Mouse (Mus musculus) liver, embryonic 12.5 days (tissue): ENCODE results near the gene Notch1. TPM values are rescaled to one million over a fixed set of nuclear protein-coding genes. Genes with fewer than 3 reads are reported as not detected.
A peak's percentile ranks its signal among the peaks of the same experiment; 100 is the strongest.

ENCODE experiments used
- ATAC-seq: fragments of 200-750 bp; cut with Nextera tagmentation; 2 replicates; pipeline ENCODE4 v1.8.0; 2017; ENCODE audit warnings: moderate number of reproducible peaks, mild to moderate bottlenecking, moderate library complexity
- H3K27ac ChIP-seq: fragments of 300-500 bp; sonication (generic); 2 replicates; pipeline ENCODE4 v1.5.1; 2016; ENCODE audit warnings: mild to moderate bottlenecking
- H3K27me3 ChIP-seq: fragments of 300-500 bp; sonication (generic); replicated peaks from 2 replicates; pipeline ENCODE4 v1.6.1; 2016; ENCODE audit warnings: mild to moderate bottlenecking, moderate library complexity
- H3K36me3 ChIP-seq: fragments of 300-500 bp; sonication (generic); 2 replicates; pipeline ENCODE4 v1.6.1; 2016; ENCODE audit warnings: mild to moderate bottlenecking, moderate library complexity
- H3K4me1 ChIP-seq: fragments of 300-500 bp; sonication (generic); 2 replicates; pipeline ENCODE4 v1.6.1; 2016
- H3K4me2 ChIP-seq: fragments of 300-500 bp; sonication (generic); 2 replicates; pipeline ENCODE4 v1.6.1; 2016; ENCODE audit warnings: mild to moderate bottlenecking, moderate library complexity
- H3K4me3 ChIP-seq: fragments of 300-500 bp; sonication (generic); 2 replicates; pipeline ENCODE4 v1.5.1; 2016; ENCODE audit warnings: mild to moderate bottlenecking, moderate library complexity
- H3K9ac ChIP-seq: fragments of 300-500 bp; sonication (generic); 2 replicates; pipeline ENCODE4 v1.6.1; 2016; ENCODE audit warnings: mild to moderate bottlenecking, moderate library complexity
- H3K9me3 ChIP-seq: fragments of 300-500 bp; sonication (generic); replicated peaks from 2 replicates; pipeline ENCODE4 v1.6.1; 2016; ENCODE audit warnings: mild to moderate bottlenecking, moderate library complexity
- WGBS: fragments of 180-500 bp; shearing (Covaris S2); methylation state at CpG from one replicate; pipeline ENCODE4 v1.1.7; 2016; ENCODE audit not compliant: insufficient replicate concordance; 5-methylcytosine and 5-hydroxymethylcytosine counted together
- polyA plus RNA-seq: library from polyadenylated mRNA; unstranded; fragments of >200 nt; fragmentation: Nextera tagmentation; extraction: Ambion mirVana; gene quantifications from 2 replicates; pipeline ENCODE4 v1.2.1, GENCODE M21; 2016

The Notch1 gene
- polyA plus RNA-seq, 1 experiment from 2014 or later = 4.4 TPM

- no peak for ATAC-seq
- no peak overlapping the region for H3K27ac ChIP-seq
- 24% methylated on average over 5 of the region's 5 CpGs for WGBS
Observed at GRCm38 (mm10) chr2:26449121-26450060, 67.1 kb downstream of the Notch1 start.

GRCm38 (mm10) chr2:26447451-26447850 is 69.0 kb downstream of the Notch1 start:
- H3K4me1 ChIP-seq = peaks cover 38% of the 10 kb centered on the region
- ATAC-seq = no peak

More at GRCm38 (mm10) chr2:26449121-26450060, 67.1 kb downstream of the Notch1 start:
- Histone ChIP-seq H3K4me3 (no peak overlapping the region), H3K4me2 (no peak overlapping the region), H3K9me3 (no peaks in the 10 kb centered on the region), H3K4me1 (peaks cover 22% of the 10 kb centered on the region), H3K36me3 (no peaks in the 10 kb centered on the region; the same call in 1 of the 2 replicates), H3K9ac (no peak overlapping the region), H3K27me3 (no peaks in the 10 kb centered on the region)

GRCm38 (mm10) chr2:26446671-26447070 is 69.8 kb downstream of the Notch1 start:
- Histone ChIP-seq H3K36me3 (peaks cover 3% of the 10 kb centered on the region), H3K27ac (peak overlapping the region; percentile 92; the same call in 1 of the 2 replicates), H3K9me3 (no peaks in the 10 kb centered on the region), H3K4me3 (peak overlapping the region; percentile 96), H3K9ac (peak overlapping the region; percentile 77), H3K4me1 (peaks cover 38% of the 10 kb centered on the region), H3K4me2 (peak overlapping the region; percentile 91), H3K27me3 (no peaks in the 10 kb centered on the region)
- no peak for ATAC-seq
- WGBS = 67% methylated on average over 4 of the region's 4 CpGs

More at GRCm38 (mm10) chr2:26447451-26447850, 69.0 kb downstream of the Notch1 start:
- Histone ChIP-seq H3K36me3 (no peaks in the 10 kb centered on the region; the same call in 1 of the 2 replicates), H3K9ac (no peak overlapping the region), H3K4me2 (no peak overlapping the region), H3K4me3 (no peak overlapping the region), H3K27me3 (no peaks in the 10 kb centered on the region), H3K27ac (no peak overlapping the region), H3K9me3 (no peaks in the 10 kb centered on the region)
- 61% methylated on average over 1 of the region's 1 CpGs for WGBS

GRCm38 (mm10) chr2:26445666-26446445 is 70.6 kb downstream of the Notch1 start:
- Histone ChIP-seq H3K9me3 (no peaks in the 10 kb centered on the region), H3K4me2 (peak overlapping the region; percentile 91), H3K4me3 (peak overlapping the region; percentile 96), H3K27ac (peak overlapping the region; percentile 92), H3K36me3 (peaks cover 11% of the 10 kb centered on the region), H3K4me1 (peaks cover 38% of the 10 kb centered on the region), H3K9ac (peak overlapping the region; percentile 77), H3K27me3 (no peaks in the 10 kb centered on the region)
- 1% methylated on average over 44 of the region's 44 CpGs for WGBS
- peak; percentile 85 for ATAC-seq

- no peaks in the 10 kb centered on the region for H3K9me3 ChIP-seq
- peak within 1 kb of the TSS; percentile 96 for H3K4me3 ChIP-seq
- peaks cover 19% of the 10 kb centered on the region for H3K36me3 ChIP-seq
- H3K9ac ChIP-seq = peak within 1 kb of the TSS; percentile 92
- no peaks in the 10 kb centered on the region for H3K27me3 ChIP-seq
- peaks cover 38% of the 10 kb centered on the region for H3K4me1 ChIP-seq
- peak within 1 kb of the TSS; percentile 92 for H3K27ac ChIP-seq
- ATAC-seq = peak; percentile 91
- peak within 1 kb of the TSS; percentile 91 for H3K4me2 ChIP-seq
- under 1% methylated on average over 61 of the region's 61 CpGs for WGBS
Observed at GRCm38 (mm10) chr2:26444946-26445665, 71.4 kb downstream of the Notch1 start, which contains the start of gene Sec16a. Gene Sec16a (minus strand): TSS chr2:26445216.

- 2% methylated on average over 15 of the region's 15 CpGs for WGBS
- peaks cover 35% of the 10 kb centered on the region for H3K4me1 ChIP-seq
- peak overlapping the region; percentile 85 for H3K4me2 ChIP-seq
- H3K9me3 ChIP-seq = no peaks in the 10 kb centered on the region
- H3K36me3 ChIP-seq = peaks cover 26% of the 10 kb centered on the region
- H3K27me3 ChIP-seq = no peaks in the 10 kb centered on the region
- peak overlapping the region; percentile 92 for H3K9ac ChIP-seq
- H3K4me3 ChIP-seq = peak overlapping the region; percentile 96
- peak overlapping the region; percentile 82; the same call in 1 of the 2 replicates for H3K27ac ChIP-seq
- no peak for ATAC-seq
Observed at GRCm38 (mm10) chr2:26444368-26444767, 72.1 kb downstream of the Notch1 start.

- Histone ChIP-seq H3K9ac (peak overlapping the region; percentile 92), H3K4me2 (peak overlapping the region; percentile 85), H3K36me3 (peaks cover 31% of the 10 kb centered on the region), H3K27me3 (no peaks in the 10 kb centered on the region), H3K4me3 (peak overlapping the region; percentile 96), H3K9me3 (no peaks in the 10 kb centered on the region), H3K4me1 (peaks cover 35% of the 10 kb centered on the region), H3K27ac (no peak overlapping the region)
- 16% methylated on average over 3 of the region's 3 CpGs for WGBS
- no peak for ATAC-seq
Observed at GRCm38 (mm10) chr2:26443876-26444275, 72.6 kb downstream of the Notch1 start.

- H3K4me1 ChIP-seq = peaks cover 43% of the 10 kb centered on the region
- peaks cover 41% of the 10 kb centered on the region for H3K36me3 ChIP-seq
- 70% methylated on average over 1 of the region's 1 CpGs for WGBS
- no peak overlapping the region for H3K4me3 ChIP-seq
- no peak for ATAC-seq
- peak overlapping the region; percentile 85; the same call in 1 of the 2 replicates for H3K4me2 ChIP-seq
- no peaks in the 10 kb centered on the region for H3K9me3 ChIP-seq
- no peak overlapping the region; the same call in 1 of the 2 replicates for H3K9ac ChIP-seq
- H3K27ac ChIP-seq = no peak overlapping the region
- H3K27me3 ChIP-seq = no peaks in the 10 kb centered on the region
Observed at GRCm38 (mm10) chr2:26442843-26443242, 73.6 kb downstream of the Notch1 start.

- peaks cover 38% of the 10 kb centered on the region for H3K4me1 ChIP-seq
- H3K36me3 ChIP-seq = peaks cover 51% of the 10 kb centered on the region
- ATAC-seq = no peak
- no peak overlapping the region for H3K9ac ChIP-seq
- H3K4me3 ChIP-seq = no peak overlapping the region
- WGBS = 89% methylated on average over 5 of the region's 5 CpGs
- no peaks in the 10 kb centered on the region for H3K27me3 ChIP-seq
- no peak overlapping the region for H3K27ac ChIP-seq
- no peaks in the 10 kb centered on the region for H3K9me3 ChIP-seq
- no peak overlapping the region for H3K4me2 ChIP-seq
Observed at GRCm38 (mm10) chr2:26441688-26442087, 74.8 kb downstream of the Notch1 start.

- no peak overlapping the region for H3K27ac ChIP-seq
- no peaks in the 10 kb centered on the region for H3K27me3 ChIP-seq
- no peak overlapping the region for H3K4me3 ChIP-seq
- no peaks in the 10 kb centered on the region for H3K9me3 ChIP-seq
- ATAC-seq = no peak
- 88% methylated on average over 4 of the region's 4 CpGs for WGBS
- H3K4me2 ChIP-seq = no peak overlapping the region
- peaks cover 35% of the 10 kb centered on the region for H3K4me1 ChIP-seq
- no peak overlapping the region for H3K9ac ChIP-seq
- peaks cover 52% of the 10 kb centered on the region for H3K36me3 ChIP-seq
Observed at GRCm38 (mm10) chr2:26441261-26441660, 75.2 kb downstream of the Notch1 start.

GRCm38 (mm10) chr2:26439671-26440070 is 76.8 kb downstream of the Notch1 start:
- H3K9ac ChIP-seq = no peak overlapping the region
- H3K4me1 ChIP-seq = peaks cover 32% of the 10 kb centered on the region
- no peaks in the 10 kb centered on the region for H3K9me3 ChIP-seq
- no peak overlapping the region for H3K4me2 ChIP-seq
- H3K27ac ChIP-seq = no peak overlapping the region
- H3K4me3 ChIP-seq = no peak overlapping the region
- peaks cover 68% of the 10 kb centered on the region for H3K36me3 ChIP-seq
- H3K27me3 ChIP-seq = no peaks in the 10 kb centered on the region
- 81% methylated on average over 6 of the region's 6 CpGs for WGBS
- ATAC-seq = no peak
